Mouse (Mus musculus): ENCODE measurements around the gene Pax2.

Gene Pax2

GRCm38 (mm10) chr19:44755693-44756420 is at the start of gene Pax2:
TSS of gene Pax2 (plus strand) at chr19:44756045.
- peak; percentile 67 for DNase-seq

- peak; percentile 22 for DNase-seq
Measured at GRCm38 (mm10) chr19:44708885-44709284, 47.0 kb upstream of the Pax2 start.

- no peak for DNase-seq
Measured at GRCm38 (mm10) chr19:44716731-44717600, 38.9 kb upstream of the Pax2 start.

- DNase-seq: peak; percentile 32
Measured at GRCm38 (mm10) chr19:44719292-44720193, 36.3 kb upstream of the Pax2 start.

GRCm38 (mm10) chr19:44720194-44720521 is 35.7 kb upstream of the Pax2 start:
- peak; percentile 44 for DNase-seq

GRCm38 (mm10) chr19:44723611-44724440 is 32.0 kb upstream of the Pax2 start:
- peak; percentile 41 for DNase-seq

GRCm38 (mm10) chr19:44725951-44726791 is 29.7 kb upstream of the Pax2 start:
- DNase-seq: peak; percentile 57

GRCm38 (mm10) chr19:44734116-44734515 is 21.7 kb upstream of the Pax2 start:
- DNase-seq: no peak

GRCm38 (mm10) chr19:44734682-44735081 is 21.2 kb upstream of the Pax2 start:
- DNase-seq: peak; percentile 53

GRCm38 (mm10) chr19:44740300-44740699 is 15.5 kb upstream of the Pax2 start:
- DNase-seq: peak; percentile 76

- peak; percentile 95 for DNase-seq
Measured at GRCm38 (mm10) chr19:44741091-44741763, 14.6 kb upstream of the Pax2 start.

GRCm38 (mm10) chr19:44741764-44742127 is 14.1 kb upstream of the Pax2 start:
- DNase-seq: no peak

GRCm38 (mm10) chr19:44742131-44743020 is 13.5 kb upstream of the Pax2 start:
- DNase-seq: peak; percentile 92

GRCm38 (mm10) chr19:44743021-44743415 is 12.8 kb upstream of the Pax2 start:
- peak; percentile 62 for DNase-seq

GRCm38 (mm10) chr19:44743961-44744520 is 11.8 kb upstream of the Pax2 start:
- no peak for DNase-seq

GRCm38 (mm10) chr19:44745741-44746140 is 10.1 kb upstream of the Pax2 start:
- no peak for DNase-seq

GRCm38 (mm10) chr19:44746541-44747024 is 9.3 kb upstream of the Pax2 start:
- peak; percentile 60 for DNase-seq

- DNase-seq: peak; percentile 75
Measured at GRCm38 (mm10) chr19:44747471-44747870, 8.4 kb upstream of the Pax2 start.

- DNase-seq: peak; percentile 55
Measured at GRCm38 (mm10) chr19:44748271-44748670, 7.6 kb upstream of the Pax2 start.

Data from kidney, adult 9 months (tissue).